Mouse (Mus musculus): ENCODE data around the gene Mcoln3. TPM values are rescaled to one million over a fixed set of nuclear protein-coding genes. Genes with fewer than 3 reads are reported as not detected.

Gene Mcoln3
- total RNA-seq, 2 experiments from 2014 or later: 2.7 TPM; not detected in 1

- no peak for DNase-seq (ENCODE audit: low spot score in 2 of 2)
Measured at GRCm38 (mm10) chr3:146169356-146169755, 52.1 kb downstream of the Mcoln3 start.

- DNase-seq (ENCODE audit: low spot score in 2 of 2): no peak
Measured at GRCm38 (mm10) chr3:146173030-146173429, 55.8 kb downstream of the Mcoln3 start.

- no peak for DNase-seq (ENCODE audit: low spot score in 2 of 2)
Measured at GRCm38 (mm10) chr3:146174215-146174614, 57.0 kb downstream of the Mcoln3 start.

GRCm38 (mm10) chr3:146177295-146177694, 60.0 kb downstream of the Mcoln3 start:
- no peak for DNase-seq (ENCODE audit: low spot score in 2 of 2)

GRCm38 (mm10) chr3:146177748-146178582, 60.7 kb downstream of the Mcoln3 start:
- peak; percentile 31 to 61 for DNase-seq (ENCODE audit: low spot score in 2 of 2)

- DNase-seq (ENCODE audit: low spot score in 2 of 2): no peak
Measured at GRCm38 (mm10) chr3:146180341-146180740, 63.1 kb downstream of the Mcoln3 start.

- DNase-seq (ENCODE audit: low spot score in 2 of 2): peak in 1 of 2 experiments; percentile 33
Measured at GRCm38 (mm10) chr3:146180986-146181385, 63.7 kb downstream of the Mcoln3 start.

- peak in 1 of 2 experiments; percentile 17 for DNase-seq (ENCODE audit: low spot score in 2 of 2)
Measured at GRCm38 (mm10) chr3:146184992-146185657, 67.9 kb downstream of the Mcoln3 start.

GRCm38 (mm10) chr3:146186033-146186432, 68.8 kb downstream of the Mcoln3 start:
- no peak for DNase-seq (ENCODE audit: low spot score in 2 of 2)

- no peak for DNase-seq (ENCODE audit: low spot score in 2 of 2)
Measured at GRCm38 (mm10) chr3:146189933-146190332, 72.7 kb downstream of the Mcoln3 start.

Other genes with a start within 250 kb of the Mcoln3 start
- 10 to 100 TPM; 27.7 to 28.8 TPM for gene Bcl10, start 194.6 kb upstream of the Mcoln3 start, total RNA-seq (2021)
- gene 2410004B18Rik, start 179.4 kb upstream of the Mcoln3 start, total RNA-seq (2021): 10 to 100 TPM; 21.6 to 22.5 TPM
- gene Syde2, start 129.6 kb upstream of the Mcoln3 start, total RNA-seq (2021): 10 to 100 TPM in 1 of 2 experiments, 1 to 10 TPM in 1; 9.2 to 10.1 TPM
- gene Wdr63, start 9.3 kb upstream of the Mcoln3 start, total RNA-seq (2021): under 1 TPM; 0.08 to 0.28 TPM
- 1 to 10 TPM in 1 of 2 experiments, under 1 TPM in 1; 0.39 to 1.6 TPM for gene Mcoln2, start 32.4 kb downstream of the Mcoln3 start, total RNA-seq (2021)
- gene Lpar3, start 103.5 kb downstream of the Mcoln3 start, total RNA-seq (2021): 1 to 10 TPM in 1 of 2 experiments, under 1 TPM in 1; 0.51 to 1.5 TPM